Mouse (Mus musculus): ENCODE results near the gene Alpk3. TPM values are rescaled to one million over a fixed set of nuclear protein-coding genes. Genes with fewer than 3 reads are reported as not detected.

Alpk3 gene
- polyA plus RNA-seq, 1 experiment, result 0.22 TPM

DNA sequence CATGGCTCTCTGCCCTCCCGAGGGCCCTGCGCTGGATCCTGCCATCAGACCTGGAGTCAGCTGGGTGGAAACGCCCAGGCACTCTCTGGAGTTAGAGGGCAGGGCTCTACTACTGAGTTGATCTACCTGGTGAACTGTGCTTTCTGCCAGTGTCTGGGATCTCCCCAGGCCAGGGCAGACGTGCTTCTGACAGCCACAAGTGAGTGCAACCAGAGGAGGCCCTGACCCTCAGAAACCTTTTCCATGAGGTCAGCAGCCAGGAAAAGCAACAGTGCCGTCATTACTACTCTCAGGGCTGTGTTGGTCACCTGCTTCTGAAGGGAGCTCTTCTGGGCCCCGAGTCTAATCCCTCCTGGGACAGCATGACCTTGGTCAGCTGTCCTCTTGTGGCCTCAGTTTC, 19.6 kb downstream of the Alpk3 start:
- TF ChIP-seq CTCF (IDR thresholded peaks at IDR 0.05; ENCODE audit: control insufficient read depth, insufficient read depth, low read length) (no peak), POLR2A (IDR thresholded peaks at IDR 0.05; ENCODE audit: borderline replicate concordance, control insufficient read depth, low read depth, low read length) (no peak)
- Histone ChIP-seq H3K4me1 (ENCODE audit: control insufficient read depth, insufficient read depth, low read length) (peaks cover 3% of the 10 kb centered on the region; the same call in 1 of the 2 replicates), H3K27ac (ENCODE audit: control insufficient read depth, insufficient read depth, low read depth, low read length, poor library complexity) (no peak overlapping the region), H3K4me3 (replicated peaks; ENCODE audit: control insufficient read depth, low read depth, low read length) (no peak overlapping the region)
- 78% methylated on average over 6 of the region's 6 CpGs for WGBS

- TF ChIP-seq POLR2A (IDR thresholded peaks at IDR 0.05; ENCODE audit: borderline replicate concordance, control insufficient read depth, low read depth, low read length) (no peak), CTCF (IDR thresholded peaks at IDR 0.05; ENCODE audit: control insufficient read depth, insufficient read depth, low read length) (no peak)
- 85% methylated on average over 6 of the region's 6 CpGs for WGBS
- H3K4me1 ChIP-seq (ENCODE audit: control insufficient read depth, insufficient read depth, low read length), result peaks cover 3% of the 10 kb centered on the region; the same call in 1 of the 2 replicates
Observed at GRCm38 (mm10) chr7:81078740-81079139, 21.3 kb downstream of the Alpk3 start.

GRCm38 (mm10) chr7:81093420-81093965, 36.1 kb downstream of the Alpk3 start:
- TF ChIP-seq POLR2A (IDR thresholded peaks at IDR 0.05; ENCODE audit: borderline replicate concordance, control insufficient read depth, low read depth, low read length), result no peak
- TF ChIP-seq CTCF (IDR thresholded peaks at IDR 0.05; ENCODE audit: control insufficient read depth, insufficient read depth, low read length), result no peak

More at GRCm38 (mm10) chr7:81078740-81079139, 21.3 kb downstream of the Alpk3 start:
- Histone ChIP-seq H3K27ac (ENCODE audit: control insufficient read depth, insufficient read depth, low read depth, low read length, poor library complexity) (no peak overlapping the region), H3K4me3 (replicated peaks; ENCODE audit: control insufficient read depth, low read depth, low read length) (no peak overlapping the region)

DNA sequence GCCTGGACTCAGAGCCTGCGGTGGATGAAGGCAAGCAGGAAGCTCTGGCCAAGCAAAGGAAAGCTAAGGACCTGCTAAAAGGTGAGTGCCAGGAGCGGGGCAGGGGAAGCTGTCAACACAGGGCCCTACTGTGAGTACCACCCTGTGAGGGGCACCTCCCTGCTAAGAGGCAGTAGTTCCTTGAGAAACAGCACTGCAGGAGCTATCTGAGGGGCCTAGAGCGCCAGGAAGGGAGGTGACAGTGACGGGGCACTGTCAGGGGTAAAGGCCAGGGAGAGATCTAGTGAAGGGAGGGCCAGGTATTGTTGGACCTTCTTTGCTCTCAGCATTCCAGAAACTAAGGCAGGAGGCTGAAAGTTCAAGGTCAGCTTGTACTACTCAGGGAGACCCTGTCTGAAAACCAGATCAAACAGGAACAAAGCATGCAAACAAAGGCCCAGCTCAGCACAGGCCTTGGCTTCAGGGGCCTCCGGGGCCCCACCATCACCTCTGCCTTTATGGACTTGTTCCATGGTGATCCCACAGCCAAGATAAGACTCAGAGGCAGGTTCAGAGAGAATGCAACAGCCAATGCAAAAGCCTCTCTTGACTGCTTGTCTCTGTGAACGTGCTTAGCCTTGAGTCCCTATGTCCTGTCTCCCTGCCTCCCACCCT, 36.8 kb downstream of the Alpk3 start:
- no peaks in the 10 kb centered on the region for H3K4me1 ChIP-seq (ENCODE audit: control insufficient read depth, insufficient read depth, low read length)
- no peak for TF ChIP-seq CTCF (IDR thresholded peaks at IDR 0.05; ENCODE audit: control insufficient read depth, insufficient read depth, low read length)
- TF ChIP-seq POLR2A (IDR thresholded peaks at IDR 0.05; ENCODE audit: borderline replicate concordance, control insufficient read depth, low read depth, low read length), result no peak
- WGBS, result 76% methylated on average over 6 of the region's 6 CpGs
- H3K4me3 ChIP-seq (replicated peaks; ENCODE audit: control insufficient read depth, low read depth, low read length), result no peak overlapping the region
- no peak overlapping the region for H3K27ac ChIP-seq (ENCODE audit: control insufficient read depth, insufficient read depth, low read depth, low read length, poor library complexity)

More at GRCm38 (mm10) chr7:81093420-81093965, 36.1 kb downstream of the Alpk3 start:
- no peaks in the 10 kb centered on the region for H3K4me1 ChIP-seq (ENCODE audit: control insufficient read depth, insufficient read depth, low read length)
- H3K27ac ChIP-seq (ENCODE audit: control insufficient read depth, insufficient read depth, low read depth, low read length, poor library complexity), result no peak overlapping the region
- H3K4me3 ChIP-seq (replicated peaks; ENCODE audit: control insufficient read depth, low read depth, low read length), result no peak overlapping the region
- WGBS, result 40% methylated on average over 18 of the region's 18 CpGs

DNA sequence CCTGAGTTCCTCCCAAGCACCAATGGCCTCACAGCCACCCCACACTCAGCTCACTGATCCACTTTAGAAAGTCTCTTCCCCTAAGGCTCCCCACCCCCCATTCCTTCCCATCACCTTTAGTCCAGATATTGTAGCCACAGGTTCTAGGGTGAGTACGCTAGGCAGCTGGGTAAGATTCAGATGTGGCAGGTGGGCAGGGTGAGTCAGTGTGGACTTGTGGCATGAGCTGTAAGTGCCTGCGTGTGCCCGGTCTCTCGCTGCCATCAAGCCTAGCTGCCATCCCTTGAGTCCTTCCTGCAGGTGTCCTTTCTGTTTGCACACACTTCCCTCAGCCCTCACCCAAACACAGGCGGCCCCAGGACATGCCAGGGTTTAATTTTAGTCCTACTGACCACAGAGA, 42.9 kb downstream of the Alpk3 start:
- H3K4me1 ChIP-seq (ENCODE audit: control insufficient read depth, insufficient read depth, low read length), result no peaks in the 10 kb centered on the region
- H3K27ac ChIP-seq (ENCODE audit: control insufficient read depth, insufficient read depth, low read depth, low read length, poor library complexity), result no peak overlapping the region
- 46% methylated on average over 5 of the region's 5 CpGs for WGBS
- H3K4me3 ChIP-seq (replicated peaks; ENCODE audit: control insufficient read depth, low read depth, low read length), result no peak overlapping the region
- TF ChIP-seq CTCF (IDR thresholded peaks at IDR 0.05; ENCODE audit: control insufficient read depth, insufficient read depth, low read length) (no peak), POLR2A (IDR thresholded peaks at IDR 0.05; ENCODE audit: borderline replicate concordance, control insufficient read depth, low read depth, low read length) (no peak)

GRCm38 (mm10) chr7:81102854-81103253, 45.5 kb downstream of the Alpk3 start:
- 67% methylated on average over 7 of the region's 7 CpGs for WGBS
- H3K4me3 ChIP-seq (replicated peaks; ENCODE audit: control insufficient read depth, low read depth, low read length), result no peak overlapping the region
- no peak for TF ChIP-seq CTCF (IDR thresholded peaks at IDR 0.05; ENCODE audit: control insufficient read depth, insufficient read depth, low read length)
- TF ChIP-seq POLR2A (IDR thresholded peaks at IDR 0.05; ENCODE audit: borderline replicate concordance, control insufficient read depth, low read depth, low read length), result no peak
- no peaks in the 10 kb centered on the region for H3K4me1 ChIP-seq (ENCODE audit: control insufficient read depth, insufficient read depth, low read length)
- no peak overlapping the region for H3K27ac ChIP-seq (ENCODE audit: control insufficient read depth, insufficient read depth, low read depth, low read length, poor library complexity)

GRCm38 (mm10) chr7:81105525-81105924, 48.1 kb downstream of the Alpk3 start:
- 83% methylated on average over 4 of the region's 4 CpGs for WGBS
- Histone ChIP-seq H3K4me1 (ENCODE audit: control insufficient read depth, insufficient read depth, low read length) (no peaks in the 10 kb centered on the region), H3K4me3 (replicated peaks; ENCODE audit: control insufficient read depth, low read depth, low read length) (no peak overlapping the region), H3K27ac (ENCODE audit: control insufficient read depth, insufficient read depth, low read depth, low read length, poor library complexity) (no peak overlapping the region)
- TF ChIP-seq POLR2A (IDR thresholded peaks at IDR 0.05; ENCODE audit: borderline replicate concordance, control insufficient read depth, low read depth, low read length) (no peak), CTCF (IDR thresholded peaks at IDR 0.05; ENCODE audit: control insufficient read depth, insufficient read depth, low read length) (no peak)

- H3K4me3 ChIP-seq (replicated peaks; ENCODE audit: control insufficient read depth, low read depth, low read length), result no peak overlapping the region
- 83% methylated on average over 5 of the region's 5 CpGs for WGBS
- TF ChIP-seq CTCF (IDR thresholded peaks at IDR 0.05; ENCODE audit: control insufficient read depth, insufficient read depth, low read length) (no peak), POLR2A (IDR thresholded peaks at IDR 0.05; ENCODE audit: borderline replicate concordance, control insufficient read depth, low read depth, low read length) (no peak)
Observed at GRCm38 (mm10) chr7:81108226-81108625, 50.8 kb downstream of the Alpk3 start.

More at GRCm38 (mm10) chr7:81108226-81108625, 50.8 kb downstream of the Alpk3 start:
- Histone ChIP-seq H3K4me1 (ENCODE audit: control insufficient read depth, insufficient read depth, low read length) (no peaks in the 10 kb centered on the region), H3K27ac (ENCODE audit: control insufficient read depth, insufficient read depth, low read depth, low read length, poor library complexity) (no peak overlapping the region)

Data from bone marrow, adult 2 months (tissue).